Mouse (Mus musculus): Measurements from ENCODE around the gene Napepld.
"Not testable (repeated sequence)": the region's sequence is repeated elsewhere in the genome, so short reads cannot be mapped to it uniquely, and the experiment has no call there.

The Napepld gene

GRCm38 (mm10) chr5:21667191-21668137 is 33.7 kb downstream of the Napepld start:
- no peak for DNase-seq (ENCODE audit: low read depth, low spot score)

- DNase-seq (ENCODE audit: low read depth, low spot score): no peak
Measured at GRCm38 (mm10) chr5:21663081-21663480, 38.1 kb downstream of the Napepld start.

GRCm38 (mm10) chr5:21660850-21661249 is 40.3 kb downstream of the Napepld start:
- no peak for DNase-seq (ENCODE audit: low read depth, low spot score)

- peak; percentile 65 for DNase-seq (ENCODE audit: low read depth, low spot score)
Measured at GRCm38 (mm10) chr5:21658623-21659395, 42.4 kb downstream of the Napepld start.

- DNase-seq (ENCODE audit: low read depth, low spot score): no peak
Measured at GRCm38 (mm10) chr5:21658038-21658437, 43.2 kb downstream of the Napepld start.

GRCm38 (mm10) chr5:21656912-21657311 is 44.3 kb downstream of the Napepld start:
- no peak for DNase-seq (ENCODE audit: low read depth, low spot score)

- DNase-seq (ENCODE audit: low read depth, low spot score): no peak
Measured at GRCm38 (mm10) chr5:21651885-21652612, 49.1 kb downstream of the Napepld start.

GRCm38 (mm10) chr5:21650736-21651135 is 50.5 kb downstream of the Napepld start:
- DNase-seq (ENCODE audit: low read depth, low spot score): no peak

- DNase-seq (ENCODE audit: low read depth, low spot score): no peak
Measured at GRCm38 (mm10) chr5:21646133-21646491, 55.1 kb downstream of the Napepld start.

- DNase-seq (ENCODE audit: low read depth, low spot score): peak; percentile 95
Measured at GRCm38 (mm10) chr5:21645439-21646132, 55.6 kb downstream of the Napepld start, which contains the start of the genes Fbxl13 and Armc10. Gene Fbxl13, minus strand, starts transcription at chr5:21645634. Gene Armc10, plus strand, starts transcription at chr5:21645813.

- DNase-seq (ENCODE audit: low read depth, low spot score): no peak
Measured at GRCm38 (mm10) chr5:21644891-21645438, 56.2 kb downstream of the Napepld start.

- DNase-seq (ENCODE audit: low read depth, low spot score): no peak
Measured at GRCm38 (mm10) chr5:21643606-21644005, 57.6 kb downstream of the Napepld start.

GRCm38 (mm10) chr5:21640961-21641360 is 60.2 kb downstream of the Napepld start:
- DNase-seq (ENCODE audit: low read depth, low spot score): peak; percentile 54

GRCm38 (mm10) chr5:21625916-21626315 is 75.3 kb downstream of the Napepld start:
- DNase-seq (ENCODE audit: low read depth, low spot score): no peak

GRCm38 (mm10) chr5:21616450-21617009 is 84.7 kb downstream of the Napepld start:
- DNase-seq (ENCODE audit: low read depth, low spot score): no peak

- DNase-seq (ENCODE audit: low read depth, low spot score): not testable (repeated sequence)
Measured at GRCm38 (mm10) chr5:21614299-21614698, 86.9 kb downstream of the Napepld start.

All from CD4-positive helper T cell, adult 2 months (primary cell).